Mouse (Mus musculus) stomach, postnatal 0 days (tissue): ENCODE measurements around the gene Glud1.

Experiments
- CTCF ChIP-seq: IDR thresholded peaks from 2 replicates; pipeline ENCODE4 v1.5.1; 2016; ENCODE audit warnings: antibody characterized with exemption, low read depth, mild to moderate bottlenecking, moderate library complexity
- EP300 ChIP-seq: optimal IDR thresholded peaks from 2 replicates; pipeline ENCODE3; 2016; ENCODE audit warnings: antibody characterized with exemption

- no peak for TF ChIP-seq CTCF
- TF ChIP-seq EP300: no peak
These were observed 63.1 kb downstream of the Glud1 start for GRCm38 (mm10) chr14:34373581-34373980.
